Mouse (Mus musculus): ENCODE data around the gene Psap. TPM values are rescaled to one million over a fixed set of nuclear protein-coding genes. Genes with fewer than 3 reads are reported as not detected.

The Psap gene
- polyA plus RNA-seq, 2 experiments: 46.0 to 172 TPM

DNA sequence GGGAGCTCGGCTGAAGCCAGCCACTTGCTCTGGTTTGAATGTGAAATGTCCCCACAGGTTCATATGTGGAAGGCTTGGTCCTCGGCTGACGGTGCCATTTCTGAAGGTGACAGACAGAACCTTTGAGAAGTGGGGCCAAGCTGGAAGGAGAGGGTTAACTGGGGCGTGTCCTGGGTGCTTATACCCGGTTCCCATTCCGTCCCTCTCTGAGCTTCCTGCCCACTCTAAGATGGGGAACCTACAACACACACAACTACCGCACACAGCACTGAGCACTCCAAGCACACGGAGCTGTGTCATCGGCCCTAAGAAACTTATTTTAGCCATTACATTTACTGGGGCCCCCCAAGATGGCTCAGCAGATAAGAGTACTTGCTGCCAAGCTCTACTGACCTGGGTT is 64.1 kb downstream of the Psap start:
- TF ChIP-seq EP300 (IDR thresholded peaks at IDR 0.05; ENCODE audit: low read depth) (no peak), CTCF (IDR thresholded peaks at IDR 0.05; ENCODE audit: low read depth) (no peak)
- Histone ChIP-seq H3K27ac (no peak overlapping the region), H3K36me3 (replicated peaks; ENCODE audit: control insufficient read depth, insufficient read depth, low read depth) (no peaks in the 10 kb centered on the region), H3K4me3 (ENCODE audit: insufficient read depth in 1 of 2, low read depth in 2 of 2, low read length in 2 of 2) (no peak overlapping the region), H3K9me3 (ENCODE audit: control insufficient read depth, low read length) (no peaks in the 10 kb centered on the region), H3K4me1 (replicated peaks; ENCODE audit: control insufficient read depth in 2 of 2, insufficient read depth in 2 of 2, low read length in 1 of 2) (peaks cover 3 to 9% of the 10 kb centered on the region in 2 experiments; a peak in 2 of 4 replicates), H3K4me2 (ENCODE audit: low read depth) (no peak overlapping the region), H3K27me3 (ENCODE audit: control insufficient read depth, insufficient read depth, low read length) (no peaks in the 10 kb centered on the region), H3K9ac (replicated peaks) (no peak overlapping the region)
- WGBS (ENCODE audit: insufficient replicate concordance): 27% methylated on average over 9 of the region's 9 CpGs
- DNase-seq (ENCODE audit: low read depth in 3 of 3, low spot score in 3 of 3): no peak
- ATAC-seq (ENCODE audit: insufficient read depth): no peak

DNA sequence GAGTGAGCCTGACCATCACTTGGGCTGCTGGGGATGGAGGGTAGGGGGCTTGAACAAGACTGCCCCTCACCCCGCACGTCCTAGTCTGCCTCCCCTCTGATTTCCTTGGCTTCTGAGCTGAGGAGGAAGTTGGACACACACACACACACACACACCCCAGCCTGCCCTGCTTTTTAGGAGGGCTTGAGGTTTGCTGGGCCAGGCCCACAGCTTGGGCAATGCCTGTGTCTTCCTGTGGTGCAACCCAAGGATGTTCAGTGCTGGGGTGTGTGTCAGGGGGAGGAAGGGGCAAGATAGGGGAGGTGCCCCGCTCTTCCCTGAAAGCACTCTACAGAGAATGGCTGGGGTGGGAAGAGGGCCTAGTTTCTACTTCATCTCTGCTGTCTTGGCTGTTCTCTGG is 66.7 kb downstream of the Psap start:
- DNase-seq (ENCODE audit: low read depth in 3 of 3, low spot score in 3 of 3) (peak in 1 of 3 experiments; percentile 22), ATAC-seq (ENCODE audit: insufficient read depth) (no peak)
- H3K9me3 ChIP-seq (ENCODE audit: control insufficient read depth, low read length): no peaks in the 10 kb centered on the region
- H3K4me3 ChIP-seq (ENCODE audit: insufficient read depth in 1 of 2, low read depth in 2 of 2, low read length in 2 of 2): no peak overlapping the region
- no peaks in the 10 kb centered on the region for H3K36me3 ChIP-seq (replicated peaks; ENCODE audit: control insufficient read depth, insufficient read depth, low read depth)
- no peak overlapping the region for H3K9ac ChIP-seq (replicated peaks)
- 26% methylated on average over 3 of the region's 3 CpGs for WGBS (ENCODE audit: insufficient replicate concordance)
- H3K27me3 ChIP-seq (ENCODE audit: control insufficient read depth, insufficient read depth, low read length): no peaks in the 10 kb centered on the region
- TF ChIP-seq EP300 (IDR thresholded peaks at IDR 0.05; ENCODE audit: low read depth): no peak
- peaks cover 12 to 31% of the 10 kb centered on the region in 2 experiments for H3K4me1 ChIP-seq (replicated peaks; ENCODE audit: control insufficient read depth in 2 of 2, insufficient read depth in 2 of 2, low read length in 1 of 2)
- no peak overlapping the region for H3K27ac ChIP-seq
- no peak overlapping the region for H3K4me2 ChIP-seq (ENCODE audit: low read depth)

DNA sequence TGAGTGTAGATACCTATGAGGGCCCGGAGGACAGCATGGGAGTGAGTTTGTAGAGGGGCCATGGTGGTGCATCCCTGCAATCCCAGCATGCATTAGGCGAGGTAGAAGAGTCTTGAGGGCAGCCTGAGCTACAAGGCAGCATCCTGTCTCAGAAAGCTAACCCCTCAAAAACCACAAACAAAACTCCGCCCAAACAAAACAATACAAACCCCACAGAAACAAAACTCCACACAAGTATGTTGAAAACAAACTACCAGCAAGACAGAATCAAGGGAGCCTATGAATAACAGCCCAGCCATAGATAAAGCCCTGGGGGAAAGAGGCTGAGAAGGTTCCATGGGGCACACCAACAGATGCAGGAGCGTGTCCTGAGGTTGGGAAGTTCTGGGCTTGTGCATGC is 68.6 kb downstream of the Psap start:
- no peak for DNase-seq (ENCODE audit: low read depth in 3 of 3, low spot score in 3 of 3)
- Histone ChIP-seq H3K4me3 (ENCODE audit: insufficient read depth in 1 of 2, low read depth in 2 of 2, low read length in 2 of 2) (no peak overlapping the region), H3K27me3 (ENCODE audit: control insufficient read depth, insufficient read depth, low read length) (no peaks in the 10 kb centered on the region), H3K27ac (no peak overlapping the region), H3K9ac (replicated peaks) (no peak overlapping the region), H3K9me3 (ENCODE audit: control insufficient read depth, low read length) (no peaks in the 10 kb centered on the region), H3K4me2 (ENCODE audit: low read depth) (no peak overlapping the region), H3K36me3 (replicated peaks; ENCODE audit: control insufficient read depth, insufficient read depth, low read depth) (no peaks in the 10 kb centered on the region), H3K4me1 (replicated peaks; ENCODE audit: control insufficient read depth in 2 of 2, insufficient read depth in 2 of 2, low read length in 1 of 2) (peaks cover 25 to 45% of the 10 kb centered on the region in 2 experiments)
- no peak for TF ChIP-seq EP300 (IDR thresholded peaks at IDR 0.05; ENCODE audit: low read depth)
- no peak for TF ChIP-seq CTCF (IDR thresholded peaks at IDR 0.05; ENCODE audit: low read depth)
- 63% methylated on average over 4 of the region's 4 CpGs for WGBS (ENCODE audit: insufficient replicate concordance)
- no peak for ATAC-seq (ENCODE audit: insufficient read depth)

DNA sequence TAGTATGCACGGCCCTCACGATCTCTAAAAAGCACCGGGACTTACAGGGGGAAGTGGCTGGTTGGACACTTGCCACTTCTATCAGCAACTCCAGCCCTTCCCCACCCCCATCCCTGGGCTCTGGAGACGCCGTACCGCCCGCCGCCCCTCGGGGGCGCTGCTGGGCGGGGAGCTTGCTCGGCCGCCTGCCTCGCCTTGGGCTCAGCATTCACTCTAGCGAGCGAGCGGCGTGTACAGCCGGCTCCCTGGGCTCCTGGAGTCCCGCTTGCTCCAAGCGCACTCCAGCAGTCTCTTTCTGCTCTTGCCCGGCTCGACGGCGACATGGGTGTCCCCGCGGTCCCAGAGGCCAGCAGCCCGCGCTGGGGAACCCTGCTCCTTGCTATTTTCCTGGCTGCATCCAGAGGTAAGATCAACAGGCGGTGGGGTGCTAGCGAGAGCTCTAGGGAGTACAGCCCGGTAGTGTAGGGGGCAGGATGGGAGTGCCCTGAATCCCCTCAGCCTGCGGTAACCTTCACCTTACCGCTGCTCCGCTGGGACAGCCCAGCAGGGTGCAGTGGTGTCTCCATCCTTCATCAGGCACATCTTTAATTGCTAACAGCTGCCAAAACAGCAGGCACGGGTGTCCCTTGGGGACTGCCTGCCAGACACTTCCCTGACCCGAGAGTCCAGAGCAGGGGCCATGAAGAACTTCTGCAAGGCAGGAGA is 69.4 kb downstream of the Psap start, which contains the start of gene Vsir:
Gene Vsir (plus strand): TSS at position 151 of the 705 bp plus-strand sequence.
- Histone ChIP-seq H3K4me1 (replicated peaks; ENCODE audit: control insufficient read depth in 2 of 2, insufficient read depth in 2 of 2, low read length in 1 of 2) (peaks cover 28 to 51% of the 10 kb centered on the region in 2 experiments), H3K4me3 (ENCODE audit: insufficient read depth in 1 of 2, low read depth in 2 of 2, low read length in 2 of 2) (peak within 1 kb of the TSS; percentile 71 to 77), H3K4me2 (ENCODE audit: low read depth) (peak within 1 kb of the TSS; percentile 80), H3K9me3 (ENCODE audit: control insufficient read depth, low read length) (no peaks in the 10 kb centered on the region), H3K9ac (replicated peaks) (peak within 1 kb of the TSS; percentile 87), H3K36me3 (replicated peaks; ENCODE audit: control insufficient read depth, insufficient read depth, low read depth) (no peaks in the 10 kb centered on the region), H3K27ac (peak within 1 kb of the TSS; percentile 71), H3K27me3 (ENCODE audit: control insufficient read depth, insufficient read depth, low read length) (no peaks in the 10 kb centered on the region)
- under 1% methylated on average over 36 of the region's 37 CpGs for WGBS (ENCODE audit: insufficient replicate concordance)
- ATAC-seq (ENCODE audit: insufficient read depth): peak; percentile 69
- TF ChIP-seq CTCF (IDR thresholded peaks at IDR 0.05; ENCODE audit: low read depth) (peak; percentile 83), EP300 (IDR thresholded peaks at IDR 0.05; ENCODE audit: low read depth) (no peak)
- peak; percentile 56 to 71 (median 60) for DNase-seq (ENCODE audit: low read depth in 3 of 3, low spot score in 3 of 3)

DNA sequence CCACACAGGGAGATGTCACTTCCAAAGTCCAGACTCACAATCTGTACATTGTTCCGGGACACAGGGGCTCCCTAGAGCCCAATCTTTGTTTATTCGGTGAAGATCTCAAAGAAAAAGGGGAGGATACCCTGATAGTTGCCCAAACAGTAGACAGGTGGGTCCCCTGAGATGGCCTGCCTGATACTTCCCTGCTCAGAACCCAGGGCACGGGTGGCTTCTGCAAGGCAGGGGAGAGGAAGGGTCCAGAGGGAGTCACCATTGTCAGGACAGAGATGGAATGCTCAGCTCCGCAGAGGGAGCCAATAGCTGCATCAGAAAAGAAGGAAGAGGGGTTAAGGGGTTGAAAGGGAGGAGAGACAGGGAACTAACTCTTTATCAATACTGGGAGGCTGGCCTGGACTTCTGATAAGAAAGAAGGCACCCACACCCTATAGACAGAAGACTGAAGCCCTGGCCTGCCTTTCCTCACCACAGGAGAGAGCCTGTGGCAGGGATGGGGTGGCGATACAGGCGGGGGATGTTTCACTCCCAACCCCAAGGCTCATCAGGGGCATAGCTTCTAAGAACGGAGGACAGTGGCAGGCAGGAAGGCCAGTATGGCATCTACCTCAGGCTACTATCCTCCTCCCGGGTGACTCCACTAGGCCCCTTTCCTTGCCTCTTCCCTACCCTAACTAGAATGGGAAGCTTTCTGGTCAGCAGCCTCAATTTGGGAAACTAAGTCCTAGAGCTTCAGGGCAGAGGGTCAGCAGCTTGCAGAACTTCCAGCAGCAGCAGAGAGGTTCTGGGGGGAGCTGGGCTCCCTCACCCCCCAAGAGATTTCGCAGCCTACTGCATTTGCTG is 70.6 kb downstream of the Psap start:
- peaks cover 28 to 55% of the 10 kb centered on the region in 2 experiments for H3K4me1 ChIP-seq (replicated peaks; ENCODE audit: control insufficient read depth in 2 of 2, insufficient read depth in 2 of 2, low read length in 1 of 2)
- peak; percentile 63 for ATAC-seq (ENCODE audit: insufficient read depth)

More for the DNA sequence above, 70.6 kb downstream of the Psap start:
- H3K9ac ChIP-seq (replicated peaks): peak overlapping the region; percentile 87
- H3K4me3 ChIP-seq (ENCODE audit: insufficient read depth in 1 of 2, low read depth in 2 of 2, low read length in 2 of 2): peak overlapping the region; percentile 71 to 77
- peak overlapping the region; percentile 86 for H3K27ac ChIP-seq
- DNase-seq (ENCODE audit: low read depth in 3 of 3, low spot score in 3 of 3): peak in 2 of 3 experiments; percentile 49 to 54
- TF ChIP-seq EP300 (IDR thresholded peaks at IDR 0.05; ENCODE audit: low read depth) (peak; percentile 57), CTCF (IDR thresholded peaks at IDR 0.05; ENCODE audit: low read depth) (0 out of 2 replicates have a peak, but pooled peaks have one; percentile 9)
- no peaks in the 10 kb centered on the region for H3K9me3 ChIP-seq (ENCODE audit: control insufficient read depth, low read length)
- H3K4me2 ChIP-seq (ENCODE audit: low read depth): peak overlapping the region; percentile 80
- no peaks in the 10 kb centered on the region for H3K27me3 ChIP-seq (ENCODE audit: control insufficient read depth, insufficient read depth, low read length)
- WGBS (ENCODE audit: insufficient replicate concordance): 12% methylated on average over 9 of the region's 9 CpGs
- no peaks in the 10 kb centered on the region for H3K36me3 ChIP-seq (replicated peaks; ENCODE audit: control insufficient read depth, insufficient read depth, low read depth)

Measured in liver, embryonic 14.5 days (tissue).